Mouse (Mus musculus) cerebellum, adult 2 months (tissue): ENCODE data around the gene Cnn3.

Experiments used
- CTCF ChIP-seq: fragments of 200-500 bp; IDR thresholded peaks from 2 replicates; pipeline ENCODE4 v1.5.1; 2011; ENCODE audit warnings: low read depth, mild to moderate bottlenecking, control low read depth, low read length, moderate library complexity, borderline replicate concordance; ENCODE audit not compliant: insufficient read depth
- POLR2A ChIP-seq: fragments of 200-500 bp; IDR thresholded peaks from 2 replicates; pipeline ENCODE4 v1.6.1; 2011; ENCODE audit warnings: low read length, control low read depth, borderline replicate concordance; ENCODE audit not compliant: insufficient read depth

DNA sequence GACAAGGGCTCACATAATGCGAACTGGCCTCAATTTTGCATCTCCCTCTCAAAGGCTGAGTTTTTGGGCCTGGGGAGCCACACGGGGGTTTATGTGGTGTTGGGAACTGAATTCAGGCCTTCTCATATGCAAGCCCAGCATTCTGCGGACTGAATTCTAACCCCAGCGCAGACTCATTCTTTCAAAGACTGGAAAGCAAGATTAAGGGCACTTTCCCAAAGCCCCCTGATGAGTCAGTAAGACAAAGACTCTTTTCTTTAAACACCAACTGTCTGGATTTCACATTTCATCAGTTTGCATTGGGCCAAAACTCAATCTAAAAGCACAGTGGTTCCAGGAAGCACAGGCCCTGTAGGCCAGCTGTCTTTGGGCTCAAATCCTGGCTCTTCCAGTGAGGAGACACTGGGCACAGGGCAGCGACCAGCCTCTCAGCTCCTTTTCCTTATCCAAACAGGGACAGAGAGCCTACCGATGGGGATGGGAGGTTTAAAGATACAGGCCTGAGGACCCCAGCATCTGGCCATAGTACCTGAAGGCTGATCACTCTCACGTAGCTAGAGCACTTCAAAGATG is 38.5 kb downstream of the Cnn3 start:
- TF ChIP-seq CTCF, result no peak
- TF ChIP-seq POLR2A, result no peak
